Mouse (Mus musculus) CH12.LX (cell line): Measurements from ENCODE around the gene Dnah17. TPM values are rescaled to one million over a fixed set of nuclear protein-coding genes. Genes with fewer than 3 reads are reported as not detected.

ENCODE experiments used
- DNase-seq: peaks from one replicate; pipeline ENCODE4 v3.0.0-alpha.2; 2013; ENCODE audit errors: extremely low read depth
- H3K27ac ChIP-seq: 2 replicates; pipeline ENCODE4 v1.5.1; 2012; ENCODE audit warnings: low read depth, mild to moderate bottlenecking, control low read depth, moderate library complexity; ENCODE audit not compliant: insufficient read depth
- H3K27me3 ChIP-seq: replicated peaks from 2 replicates; pipeline ENCODE3; 2012; ENCODE audit warnings: inconsistent platforms
- H3K36me3 ChIP-seq, 2 experiments: replicated peaks in 1 of 2; 2 replicates each; pipeline versions ENCODE3 to v1.6.1; 2012; ENCODE audit warnings: inconsistent platforms in 1 of 2, low read length in 1 of 2, mild to moderate bottlenecking in 1 of 2, mixed read lengths in 1 of 2, moderate library complexity in 1 of 2; ENCODE audit not compliant: control insufficient read depth in 1 of 2, insufficient read depth in 1 of 2
- H3K4me1 ChIP-seq, 2 experiments: 2 replicates each; pipeline ENCODE4 v1.6.1; 2012; ENCODE audit warnings: inconsistent platforms in 1 of 2, moderate library complexity in 1 of 2; ENCODE audit not compliant: insufficient read depth in 2 of 2, control insufficient read depth in 1 of 2
- H3K4me2 ChIP-seq: 2 replicates; pipeline ENCODE4 v1.6.1; 2012; ENCODE audit warnings: low read depth, mild to moderate bottlenecking, control low read depth; ENCODE audit not compliant: poor library complexity, insufficient read depth, severe bottlenecking
- H3K4me3 ChIP-seq, 3 experiments: fragments of 150-350 bp in 1 of 3; sonication (generic) in 1 of 3; replicated peaks in 1 of 3; 2 replicates each; pipeline versions ENCODE3 to v1.5.1; 2011 to 2012; ENCODE audit warnings: low read depth in 2 of 3, low read length in 2 of 3, mild to moderate bottlenecking in 2 of 3, moderate library complexity in 2 of 3, control low read depth in 1 of 3, improper control_type of control experiment in 1 of 3, inconsistent platforms in 1 of 3, mixed read lengths in 1 of 3; ENCODE audit not compliant: poor library complexity in 1 of 3
- H3K79me2 ChIP-seq: replicated peaks from 2 replicates; pipeline ENCODE4 v1.6.1; 2012; ENCODE audit warnings: mild to moderate bottlenecking, moderate library complexity; ENCODE audit not compliant: control insufficient read depth, poor library complexity, insufficient read depth, severe bottlenecking; ENCODE audit errors: extremely low read depth
- H3K9ac ChIP-seq: 2 replicates; pipeline ENCODE4 v1.6.1; 2012; ENCODE audit warnings: low read depth, mild to moderate bottlenecking, control low read depth, moderate library complexity; ENCODE audit not compliant: insufficient read depth
- H3K9me3 ChIP-seq: replicated peaks from 2 replicates; pipeline ENCODE3; 2012; ENCODE audit warnings: low read length, inconsistent platforms, mixed read lengths
- BHLHE40 ChIP-seq: IDR thresholded peaks from 2 replicates; pipeline ENCODE4 v1.6.1; 2011; ENCODE audit warnings: mild to moderate bottlenecking, low read depth, low read length, improper control_type of control experiment
- CHD2 ChIP-seq: IDR thresholded peaks from 2 replicates; pipeline ENCODE4 v1.6.1; 2011; ENCODE audit warnings: low read length, improper control_type of control experiment
- CTCF ChIP-seq, 2 experiments: IDR thresholded peaks in 1 of 2; conservative IDR thresholded peaks in 1 of 2; 2 replicates each; pipeline ENCODE4 v1.5.1; 2011 to 2012; ENCODE audit warnings: low read depth in 2 of 2, low read length in 2 of 2, improper control_type of control experiment in 1 of 2, inconsistent platforms in 1 of 2, mild to moderate bottlenecking in 1 of 2, moderate library complexity in 1 of 2
- ETS1 ChIP-seq: conservative IDR thresholded peaks from 2 replicates; pipeline ENCODE4 v1.6.1; 2012; ENCODE audit warnings: low read depth, mild to moderate bottlenecking, inconsistent platforms, low read length, improper control_type of control experiment, moderate library complexity
- IRF4 ChIP-seq: IDR thresholded peaks from 2 replicates; pipeline ENCODE4 v1.6.1; 2014; ENCODE audit warnings: low read depth, mild to moderate bottlenecking, inconsistent platforms, low read length, improper control_type of control experiment
- JUN ChIP-seq: IDR thresholded peaks from 2 replicates; pipeline ENCODE4 v1.6.1; 2011; ENCODE audit warnings: low read depth, mild to moderate bottlenecking, low read length, improper control_type of control experiment, moderate library complexity; ENCODE audit not compliant: insufficient read depth
- KAT2A ChIP-seq: IDR thresholded peaks from 2 replicates; pipeline ENCODE4 v1.6.1; 2012; ENCODE audit warnings: low read length, improper control_type of control experiment, inconsistent platforms; ENCODE audit not compliant: insufficient replicate concordance
- MAFK ChIP-seq: IDR thresholded peaks from 2 replicates; pipeline ENCODE4 v1.6.1; 2011; ENCODE audit warnings: low read length, improper control_type of control experiment; ENCODE audit not compliant: insufficient replicate concordance
- NELFE ChIP-seq: IDR thresholded peaks from 2 replicates; pipeline ENCODE4 v1.6.1; 2011; ENCODE audit warnings: low read depth, low read length, improper control_type of control experiment
- POLR2A ChIP-seq: IDR thresholded peaks from 2 replicates; pipeline ENCODE4 v1.6.1; 2011; ENCODE audit warnings: low read depth, mild to moderate bottlenecking, improper control_type of control experiment, low read length
- POLR2AphosphoS2 ChIP-seq: IDR thresholded peaks from 2 replicates; pipeline ENCODE4 v1.6.1; 2011; ENCODE audit warnings: low read depth, low read length, improper control_type of control experiment
- RAD21 ChIP-seq: IDR thresholded peaks from 2 replicates; pipeline ENCODE4 v1.6.1; 2011; ENCODE audit warnings: low read depth, mild to moderate bottlenecking, low read length, improper control_type of control experiment, moderate library complexity
- RCOR1 ChIP-seq: conservative IDR thresholded peaks from 2 replicates; pipeline ENCODE4 v1.6.1; 2012; ENCODE audit warnings: low read depth, mild to moderate bottlenecking, inconsistent platforms, low read length, improper control_type of control experiment
- SIN3A ChIP-seq: IDR thresholded peaks from 2 replicates; pipeline ENCODE4 v1.6.1; 2012; ENCODE audit warnings: low read length, improper control_type of control experiment, inconsistent platforms
- SMC3 ChIP-seq: IDR thresholded peaks from 2 replicates; pipeline ENCODE4 v1.6.1; 2011; ENCODE audit warnings: low read depth, low read length, improper control_type of control experiment
- TBP ChIP-seq: conservative IDR thresholded peaks from 2 replicates; pipeline ENCODE4 v1.6.1; 2011; ENCODE audit warnings: low read depth, low read length, improper control_type of control experiment
- UBTF ChIP-seq: IDR thresholded peaks from 2 replicates; pipeline ENCODE4 v1.6.1; 2012; ENCODE audit warnings: low read depth, mild to moderate bottlenecking, inconsistent platforms, low read length, improper control_type of control experiment, moderate library complexity
- USF1 ChIP-seq: IDR thresholded peaks from 2 replicates; pipeline ENCODE4 v1.6.1; 2014; ENCODE audit warnings: low read depth, mild to moderate bottlenecking, inconsistent platforms, low read length, improper control_type of control experiment
- USF2 ChIP-seq: conservative IDR thresholded peaks from 2 replicates; pipeline ENCODE4 v1.6.1; 2011; ENCODE audit warnings: low read depth, low read length, improper control_type of control experiment
- ZNF384 ChIP-seq: IDR thresholded peaks from 2 replicates; pipeline ENCODE4 v1.6.1; 2012; ENCODE audit warnings: low read depth, low read length, improper control_type of control experiment, inconsistent platforms
- dilution Hi-C: fragments of 300-500 bp; cut with MboI; formaldehyde crosslinking; loops from 2 replicates; pipeline ENCODE4 v1.14.3; 2020; ENCODE audit warnings: low sequenced_read_pairs; ENCODE audit not compliant: extremely low pct_unique_long_range_greater_than_20kb, extremely low pct_ligation_motif_present
- in situ Hi-C: fragments of 300-500 bp; cut with MboI; formaldehyde crosslinking; loops from 3 replicates; pipeline ENCODE4 v1.14.3; 2019; ENCODE audit warnings: low sequenced_read_pairs, low pct_ligation_motif_present, low pct_unique_long_range_greater_than_20kb, mixed read lengths
- polyA plus RNA-seq: library from polyadenylated mRNA; unstranded; fragments of >175 nt; gene quantifications from 2 replicates; pipeline ENCODE4 v1.2.1, GENCODE M21; 2012; ENCODE audit warnings: low read depth; ENCODE audit not compliant: insufficient read length
- total RNA-seq, 2 experiments: library from RNA; depleted of rRNA; stranded (reverse); fragments of 300-350 nt in 1 of 2; fragments of >200 nt in 1 of 2; gene quantifications; 2 replicates each; pipeline ENCODE4 v1.2.3; 2012 to 2014

The Dnah17 gene
- total and polyA plus RNA-seq, 3 experiments: 0.08 to 0.23 TPM; not detected in 1

DNA sequence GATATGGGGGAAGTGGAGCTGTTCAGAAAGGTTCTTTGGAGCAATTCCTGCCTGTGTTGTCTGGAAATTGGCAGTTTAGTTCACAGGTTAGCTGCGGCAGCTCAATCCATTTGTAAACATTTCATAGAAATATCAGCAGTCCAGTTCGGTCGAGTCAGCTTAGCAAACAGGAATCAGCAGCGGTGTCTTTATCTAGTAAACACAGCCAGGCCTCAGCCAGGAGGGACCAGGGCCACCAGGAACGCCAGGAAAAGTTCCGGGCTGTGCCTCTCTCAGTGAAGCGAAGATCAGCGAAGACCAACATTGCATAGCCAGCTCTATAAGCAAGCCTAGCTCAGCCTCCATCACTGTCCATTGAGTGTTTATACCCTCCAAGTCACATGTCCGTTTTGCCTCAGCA, 99.3 kb downstream of the Dnah17 start:
- dilution Hi-C loops: no loop called here
- H3K4me1 ChIP-seq: no peaks in the 10 kb centered on the region
- no peak for DNase-seq
- no peak overlapping the region for H3K4me2 ChIP-seq
- no peak for TF ChIP-seq MAFK
- no peak for TF ChIP-seq KAT2A
- TF ChIP-seq TBP: no peak
- in situ Hi-C loops: no loop called here
- H3K79me2 ChIP-seq: no peaks in the 10 kb centered on the region
- H3K27me3 ChIP-seq: peaks cover 5% of the 10 kb centered on the region
- peaks cover 6% of the 10 kb centered on the region for H3K9me3 ChIP-seq
- H3K27ac ChIP-seq: no peak overlapping the region
- peaks cover 9 to 43% of the 10 kb centered on the region in 2 experiments for H3K36me3 ChIP-seq
- no peak overlapping the region for H3K4me3 ChIP-seq
- no peak overlapping the region for H3K9ac ChIP-seq

DNA sequence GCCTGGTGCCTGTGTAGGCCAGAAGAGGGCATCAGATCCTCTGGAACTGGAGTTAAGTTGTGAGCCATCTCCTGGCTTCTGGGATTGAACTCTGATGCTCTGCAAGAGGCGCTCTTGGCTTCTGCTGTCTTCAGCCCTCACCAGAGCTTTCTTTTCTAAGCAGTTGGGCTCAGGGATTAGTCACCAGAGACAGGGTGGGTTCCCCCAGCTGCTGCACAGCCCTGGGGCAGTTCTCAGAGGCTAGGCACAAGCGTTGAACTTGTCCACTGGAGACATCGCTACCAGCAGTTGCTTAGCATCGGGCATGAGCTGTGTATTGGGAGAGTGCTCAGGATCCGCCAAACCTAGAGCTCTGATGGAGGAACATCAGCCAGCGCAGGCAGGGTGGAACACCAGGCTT, 101.3 kb downstream of the Dnah17 start:
- in situ Hi-C loops (no loop called here), dilution Hi-C loops (no loop called here)
- Histone ChIP-seq H3K36me3 (peaks cover 26 to 62% of the 10 kb centered on the region in 2 experiments), H3K79me2 (no peaks in the 10 kb centered on the region), H3K9me3 (peaks cover 6% of the 10 kb centered on the region), H3K4me1 (no peaks in the 10 kb centered on the region), H3K9ac (no peak overlapping the region), H3K4me3 (no peak overlapping the region), H3K4me2 (no peak overlapping the region), H3K27me3 (no peaks in the 10 kb centered on the region), H3K27ac (no peak overlapping the region)
- TF ChIP-seq SMC3: peak; percentile 27
- no peak for TF ChIP-seq POLR2A
- TF ChIP-seq CTCF (conservative IDR thresholded peaks at IDR 0.05 in 1 of 2, IDR thresholded peaks at IDR 0.05 in 1 of 2; ENCODE audit: low read depth in 2 of 2, low read length in 2 of 2): peak in 1 of 2 experiments; percentile 49; a peak in 2 of 4 replicates
- TF ChIP-seq JUN: no peak
- peak; percentile 26 for TF ChIP-seq RAD21
- DNase-seq: no peak

DNA sequence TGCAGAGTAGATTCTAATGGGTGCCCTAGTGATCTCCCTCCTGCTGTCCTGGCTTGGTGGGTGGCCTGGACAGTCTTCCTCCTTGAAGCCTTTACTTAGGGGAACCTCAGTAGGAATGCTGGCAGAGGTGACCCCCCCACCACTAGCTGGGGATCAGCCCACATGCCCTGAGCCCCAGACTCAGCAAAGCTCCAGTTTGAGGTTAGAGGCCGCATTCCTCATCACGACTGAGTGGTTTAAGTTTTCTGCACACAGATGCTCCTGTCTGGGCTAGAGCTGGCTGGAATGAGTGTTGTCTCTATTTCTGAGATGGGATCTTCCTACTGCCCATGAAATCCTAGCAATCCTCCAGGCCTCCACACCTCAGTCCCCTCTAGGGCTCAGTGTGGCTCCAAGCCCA, 106.3 kb downstream of the Dnah17 start:
- Histone ChIP-seq H3K27ac (no peak overlapping the region), H3K4me2 (no peak overlapping the region), H3K79me2 (no peaks in the 10 kb centered on the region), H3K4me1 (no peaks in the 10 kb centered on the region), H3K9me3 (no peaks in the 10 kb centered on the region), H3K9ac (no peak overlapping the region), H3K36me3 (peaks cover 63 to 91% of the 10 kb centered on the region in 2 experiments), H3K27me3 (no peaks in the 10 kb centered on the region), H3K4me3 (no peak overlapping the region)
- dilution Hi-C loops (no loop called here), in situ Hi-C loops (loop anchor here (5.0 kb wide), 1 partner anchor 152 kb away; the partner anchor contains the start of gene Tha1)
- TF ChIP-seq ZNF384 (no peak), JUN (no peak), USF2 (no peak), ETS1 (no peak), RCOR1 (no peak), IRF4 (no peak), POLR2AphosphoS2 (no peak), BHLHE40 (no peak), NELFE (no peak), UBTF (no peak), SIN3A (no peak), USF1 (no peak), CHD2 (no peak)
- no peak for DNase-seq
